Mouse (Mus musculus): ENCODE results near the gene Sirpb1b.
"Not testable (repeated sequence)": the region's sequence is repeated elsewhere in the genome, so short reads cannot be mapped to it uniquely, and the experiment has no call there.

GRCm38 (mm10) chr3:15513608-15514007 is 61.3 kb downstream of the Sirpb1b start:
- not testable (repeated sequence) for TF ChIP-seq CTCF, POLR2A (IDR thresholded peaks at IDR 0.05; ENCODE audit: extremely low read depth, insufficient read depth, low read length)

Measured in cortical plate, adult 2 months (tissue).